Mouse (Mus musculus) forebrain, postnatal 0 days (tissue): ENCODE measurements around the gene Grip1. TPM values are rescaled to one million over a fixed set of nuclear protein-coding genes. Genes with fewer than 3 reads are reported as not detected.

Experiments used
- ATAC-seq: fragments of 200-750 bp; cut with Nextera tagmentation; 2 replicates; pipeline ENCODE4 v1.8.0; 2017; ENCODE audit warnings: mild to moderate bottlenecking, moderate library complexity
- DNase-seq: peaks from one replicate; pipeline ENCODE4 v3.0.0-alpha.2; 2015
- H3K27ac ChIP-seq: fragments of 300-500 bp; sonication (generic); 2 replicates; pipeline ENCODE4 v1.5.1; 2014; ENCODE audit warnings: low read depth, mild to moderate bottlenecking, antibody characterized with exemption, low read length, moderate library complexity, mixed read lengths
- H3K27me3 ChIP-seq: fragments of 300-500 bp; sonication (generic); 2 replicates; pipeline ENCODE4 v1.6.1; 2014; ENCODE audit warnings: mild to moderate bottlenecking, low read length, mixed read lengths; ENCODE audit not compliant: insufficient read depth
- H3K36me3 ChIP-seq: fragments of 300-500 bp; sonication (generic); 2 replicates; pipeline ENCODE4 v1.6.1; 2014; ENCODE audit warnings: mild to moderate bottlenecking, moderate library complexity; ENCODE audit not compliant: insufficient read depth
- H3K4me1 ChIP-seq: fragments of 300-500 bp; sonication (generic); 2 replicates; pipeline ENCODE4 v1.6.1; 2014; ENCODE audit warnings: antibody characterized with exemption; ENCODE audit not compliant: insufficient read depth
- H3K4me2 ChIP-seq: fragments of 300-500 bp; sonication (generic); 2 replicates; pipeline ENCODE4 v1.6.1; 2014; ENCODE audit warnings: low read depth, mild to moderate bottlenecking, moderate library complexity
- H3K4me3 ChIP-seq: fragments of 300-500 bp; sonication (generic); 2 replicates; pipeline ENCODE4 v1.5.1; 2014; ENCODE audit warnings: low read depth, low read length, mixed read lengths
- H3K9ac ChIP-seq: fragments of 300-500 bp; sonication (generic); 2 replicates; pipeline ENCODE4 v1.6.1; 2014; ENCODE audit warnings: mild to moderate bottlenecking
- H3K9me3 ChIP-seq: fragments of 300-500 bp; sonication (generic); 2 replicates; pipeline ENCODE4 v1.6.1; 2016; ENCODE audit warnings: low read length
- CTCF ChIP-seq: sonication (generic); IDR thresholded peaks from 2 replicates; pipeline ENCODE4 v1.5.1; 2016; ENCODE audit warnings: antibody characterized with exemption, control low read depth, low read depth
- WGBS: fragments of 180-500 bp; shearing (Covaris S2); extraction: QIAGEN DNeasy Blood & Tissue Kit; methylation state at CpG from one replicate; pipeline ENCODE4 v1.1.7; 2014; 5-methylcytosine and 5-hydroxymethylcytosine counted together
- polyA plus RNA-seq: library from polyadenylated mRNA; unstranded; fragments of >200 nt; fragmentation: Nextera tagmentation; extraction: Ambion mirVana; gene quantifications from 2 replicates; pipeline ENCODE4 v1.2.1, GENCODE M21; 2015
- total RNA-seq: library from RNA; depleted of rRNA; stranded (reverse); fragments of >200 nt; gene quantifications from 2 replicates; pipeline ENCODE4 v1.2.3, GENCODE M21; 2014

Grip1 gene
- total and polyA plus RNA-seq, 2 experiments from 2014 or later: 14.8 to 34.5 TPM

DNA sequence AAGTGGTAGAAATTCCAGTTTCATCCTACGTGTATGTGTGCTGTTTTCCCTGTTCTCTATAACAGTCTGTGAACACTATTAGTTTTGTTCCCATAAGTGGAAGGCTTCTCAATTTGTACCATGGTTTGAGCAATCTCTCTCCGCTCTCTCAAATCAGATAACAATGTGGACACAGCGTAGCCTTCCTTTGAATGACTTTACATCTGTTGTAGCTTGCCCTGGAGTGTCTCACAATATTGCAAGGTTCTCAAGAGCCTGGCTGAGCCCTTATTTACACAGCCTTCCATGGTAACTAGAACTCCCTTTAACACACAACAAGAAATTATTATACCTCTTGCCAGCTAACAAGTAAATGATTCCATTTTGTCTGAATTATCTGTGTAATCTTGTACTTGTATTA, 268.3 kb downstream of the Grip1 start:
- H3K36me3 ChIP-seq: no peaks in the 10 kb centered on the region
- WGBS: 78% methylated on average over 3 of the region's 3 CpGs
- no peaks in the 10 kb centered on the region; the same call in 1 of the 2 replicates for H3K4me1 ChIP-seq
- no peak for DNase-seq
- no peaks in the 10 kb centered on the region for H3K27me3 ChIP-seq
- H3K9me3 ChIP-seq: no peaks in the 10 kb centered on the region
- no peak for TF ChIP-seq CTCF
- H3K9ac ChIP-seq: no peak overlapping the region
- ATAC-seq: no peak
- H3K4me2 ChIP-seq: no peak overlapping the region
- no peak overlapping the region for H3K27ac ChIP-seq
- H3K4me3 ChIP-seq: no peak overlapping the region

DNA sequence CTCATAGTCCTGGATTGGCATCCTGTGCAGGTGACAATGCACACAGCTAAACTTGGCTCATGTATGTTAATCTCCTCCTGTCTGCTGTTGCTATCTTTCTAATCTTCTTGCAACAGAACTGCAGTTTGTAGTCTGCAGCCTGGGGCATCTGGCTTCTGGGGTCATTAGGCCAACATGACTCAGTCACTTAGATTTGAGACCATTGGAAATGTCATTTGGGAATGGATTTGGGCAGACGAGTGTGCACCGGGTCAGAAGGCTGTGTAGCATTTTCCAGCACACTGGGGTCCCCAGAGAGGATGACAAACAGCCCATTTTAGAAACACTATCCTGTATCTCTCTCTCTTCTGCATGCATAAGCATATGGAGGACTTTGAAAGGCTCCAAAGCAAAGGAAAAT, 268.8 kb downstream of the Grip1 start:
- no peak for TF ChIP-seq CTCF
- Histone ChIP-seq H3K4me3 (no peak overlapping the region), H3K27me3 (no peaks in the 10 kb centered on the region), H3K36me3 (no peaks in the 10 kb centered on the region), H3K4me1 (no peaks in the 10 kb centered on the region; the same call in 1 of the 2 replicates), H3K9ac (no peak overlapping the region), H3K4me2 (no peak overlapping the region), H3K27ac (no peak overlapping the region), H3K9me3 (no peaks in the 10 kb centered on the region)
- DNase-seq (no peak), ATAC-seq (no peak)
- WGBS: 73% methylated on average over 2 of the region's 2 CpGs

DNA sequence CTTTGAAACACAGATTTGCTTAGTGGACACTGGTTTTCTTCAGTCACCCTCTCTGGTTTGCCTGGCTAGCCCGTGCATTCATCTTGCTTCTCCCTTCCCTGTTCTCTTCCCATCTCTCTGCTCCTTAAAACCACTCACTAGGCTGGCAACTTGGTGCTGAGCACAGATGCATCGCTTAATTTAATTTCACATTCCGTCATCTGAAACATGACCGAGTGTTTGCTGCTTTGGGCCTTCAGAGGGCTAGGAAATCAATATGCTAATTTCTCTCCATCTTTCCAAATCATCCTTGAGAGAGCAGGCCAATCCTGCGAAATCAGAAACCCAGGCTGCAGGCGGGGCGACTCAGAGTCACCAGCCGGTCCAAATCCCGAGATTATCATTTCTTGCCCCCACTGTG, 270.0 kb downstream of the Grip1 start:
- Histone ChIP-seq H3K27me3 (no peaks in the 10 kb centered on the region), H3K36me3 (no peaks in the 10 kb centered on the region), H3K9me3 (no peaks in the 10 kb centered on the region), H3K4me3 (no peak overlapping the region), H3K4me1 (no peaks in the 10 kb centered on the region; the same call in 1 of the 2 replicates), H3K27ac (no peak overlapping the region), H3K4me2 (no peak overlapping the region), H3K9ac (no peak overlapping the region)
- TF ChIP-seq CTCF: no peak
- ATAC-seq: no peak
- 68% methylated on average over 9 of the region's 9 CpGs for WGBS
- DNase-seq: no peak

DNA sequence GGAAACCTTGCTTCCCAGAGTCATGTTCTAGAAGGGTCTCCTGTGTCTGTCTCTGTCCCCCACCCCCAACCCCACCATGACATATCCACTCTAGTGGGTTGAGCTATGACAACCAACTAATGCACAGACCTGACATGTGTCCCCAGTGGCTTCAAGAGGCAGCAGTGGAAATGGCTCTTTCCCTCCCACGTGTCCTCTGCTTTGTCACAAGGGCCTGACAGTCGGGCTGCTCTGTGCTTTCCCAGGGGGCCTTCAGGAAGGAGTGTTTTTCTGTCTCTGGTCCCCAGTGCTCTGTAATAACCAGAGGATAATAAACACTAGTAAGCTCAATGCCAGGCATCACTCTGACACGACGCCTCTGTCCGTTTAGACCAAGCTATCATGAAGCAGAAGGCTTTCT, 271.7 kb downstream of the Grip1 start:
- no peak overlapping the region for H3K27ac ChIP-seq
- TF ChIP-seq CTCF: no peak
- H3K36me3 ChIP-seq: no peaks in the 10 kb centered on the region
- H3K4me3 ChIP-seq: no peak overlapping the region
- H3K4me1 ChIP-seq: no peaks in the 10 kb centered on the region; the same call in 1 of the 2 replicates
- no peak overlapping the region for H3K4me2 ChIP-seq
- no peaks in the 10 kb centered on the region for H3K9me3 ChIP-seq
- no peak for DNase-seq
- WGBS: 78% methylated on average over 5 of the region's 5 CpGs
- H3K9ac ChIP-seq: no peak overlapping the region
- H3K27me3 ChIP-seq: no peaks in the 10 kb centered on the region
- ATAC-seq: no peak

GRCm38 (mm10) chr10:119725966-119726365, 272.3 kb downstream of the Grip1 start:
- Histone ChIP-seq H3K36me3 (no peaks in the 10 kb centered on the region), H3K27ac (no peak overlapping the region), H3K4me1 (no peaks in the 10 kb centered on the region; the same call in 1 of the 2 replicates), H3K9me3 (no peaks in the 10 kb centered on the region), H3K27me3 (no peaks in the 10 kb centered on the region), H3K9ac (no peak overlapping the region), H3K4me2 (no peak overlapping the region), H3K4me3 (no peak overlapping the region)
- WGBS: 86% methylated on average over 7 of the region's 7 CpGs
- DNase-seq: no peak
- no peak for ATAC-seq
- no peak for TF ChIP-seq CTCF

DNA sequence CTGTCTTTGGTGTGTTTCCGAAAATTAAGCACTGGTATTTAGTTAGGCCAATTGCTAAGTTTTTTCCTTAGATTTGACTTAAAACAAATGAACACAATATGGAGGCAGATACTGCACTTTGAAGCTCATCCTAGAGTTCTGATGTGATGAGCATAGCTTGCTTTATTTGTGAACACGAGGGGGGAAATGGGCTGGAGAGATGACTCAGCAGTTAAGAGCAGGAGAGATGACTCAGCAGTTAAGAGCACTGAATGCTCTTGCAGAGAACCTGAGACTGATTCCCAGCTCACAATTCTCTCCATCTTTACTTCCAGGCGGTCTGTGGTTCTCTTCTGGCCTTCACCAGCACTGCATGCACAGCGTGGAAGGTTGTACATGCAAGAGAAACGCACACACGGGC, 273.3 kb downstream of the Grip1 start:
- DNase-seq (no peak), ATAC-seq (no peak)
- Histone ChIP-seq H3K4me3 (no peak overlapping the region), H3K4me2 (no peak overlapping the region), H3K9me3 (no peaks in the 10 kb centered on the region), H3K4me1 (no peaks in the 10 kb centered on the region; the same call in 1 of the 2 replicates), H3K36me3 (no peaks in the 10 kb centered on the region), H3K27ac (no peak overlapping the region), H3K27me3 (no peaks in the 10 kb centered on the region), H3K9ac (no peak overlapping the region)
- WGBS: 89% methylated on average over 6 of the region's 6 CpGs
- TF ChIP-seq CTCF: no peak

DNA sequence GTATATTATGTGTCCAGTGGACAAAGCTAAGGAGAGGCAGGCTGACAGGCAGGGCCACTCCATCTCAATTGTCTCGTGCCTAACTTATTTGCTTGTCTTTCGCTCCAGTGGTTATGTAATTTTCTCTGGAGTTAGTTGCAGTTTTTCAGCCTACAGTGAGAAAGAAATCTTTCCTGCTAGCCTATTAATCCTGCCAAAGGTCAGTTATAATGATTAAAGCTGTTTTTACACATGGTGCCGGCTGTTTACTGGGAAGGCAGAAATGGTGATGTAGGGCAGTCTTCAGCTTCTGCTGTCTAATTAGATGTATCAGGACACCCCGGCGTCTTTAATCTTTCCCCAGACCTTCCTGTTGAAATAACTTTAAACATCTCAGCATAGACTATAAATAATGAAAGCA, 276.6 kb downstream of the Grip1 start:
- Histone ChIP-seq H3K27ac (no peak overlapping the region), H3K27me3 (no peaks in the 10 kb centered on the region), H3K9ac (no peak overlapping the region), H3K4me2 (no peak overlapping the region), H3K4me1 (no peaks in the 10 kb centered on the region), H3K9me3 (no peaks in the 10 kb centered on the region), H3K4me3 (no peak overlapping the region), H3K36me3 (no peaks in the 10 kb centered on the region)
- DNase-seq (no peak), ATAC-seq (no peak)
- 57% methylated on average over 5 of the region's 5 CpGs for whole genome bisulfite sequencing
- TF ChIP-seq CTCF: no peak
